Mouse (Mus musculus): ENCODE measurements around the gene Olfr775.

The Olfr775 gene

GRCm38 (mm10) chr10:129248112-129248511 lies at the start of gene Olfr775:
TSS of gene Olfr775 (plus strand) at chr10:129248412.
- no peak for DNase-seq

GRCm38 (mm10) chr10:129230737-129231136 lies 17.5 kb upstream of the Olfr775 start:
- no peak for DNase-seq

GRCm38 (mm10) chr10:129235904-129236303 lies 12.3 kb upstream of the Olfr775 start, which contains the start of gene Olfr774:
TSS of gene Olfr774 (plus strand) at chr10:129236204.
- no peak for DNase-seq

GRCm38 (mm10) chr10:129258827-129259226 lies 10.6 kb downstream of the Olfr775 start, which contains the start of gene Olfr776:
TSS of gene Olfr776 (plus strand) at chr10:129259127.
- no peak for DNase-seq

- no peak for DNase-seq
Observed at GRCm38 (mm10) chr10:129271081-129271535, 22.9 kb downstream of the Olfr775 start, which contains the start of gene Olfr777. TSS of gene Olfr777 (minus strand) at chr10:129271485.
